Mouse (Mus musculus) induced T-regulatory cell, adult 2 months (primary cell): ENCODE measurements around the gene Emid1.
"Not testable (repeated sequence)": the region's sequence is repeated elsewhere in the genome, so short reads cannot be mapped to it uniquely, and the experiment has no call there.

Source experiments
- DNase-seq: peaks from one replicate; pipeline ENCODE4 v3.0.0-alpha.2; 2012; ENCODE audit warnings: low read depth

Gene Emid1

GRCm38 (mm10) chr11:5102384-5102783, 49.7 kb downstream of the Emid1 start:
- DNase-seq, result no peak

- DNase-seq, result no peak
Measured at GRCm38 (mm10) chr11:5101641-5102040, 50.4 kb downstream of the Emid1 start.

- no peak for DNase-seq
Measured at GRCm38 (mm10) chr11:5100801-5101200, 51.3 kb downstream of the Emid1 start.

GRCm38 (mm10) chr11:5100283-5100682, 51.8 kb downstream of the Emid1 start:
- no peak for DNase-seq

- peak; percentile 85 for DNase-seq
Measured at GRCm38 (mm10) chr11:5099576-5100183, 52.4 kb downstream of the Emid1 start.

GRCm38 (mm10) chr11:5098736-5099542, 53.1 kb downstream of the Emid1 start, which contains the start of the genes Rhbdd3 and Ewsr1:
Rhbdd3 (plus strand) TSS chr11:5098926.
Ewsr1 (minus strand) TSS chr11:5099266.
- peak; percentile 99 for DNase-seq

- peak; percentile 63 for DNase-seq
Measured at GRCm38 (mm10) chr11:5098035-5098735, 53.9 kb downstream of the Emid1 start.

- DNase-seq, result peak; percentile 46
Measured at GRCm38 (mm10) chr11:5096480-5097020, 55.5 kb downstream of the Emid1 start.

GRCm38 (mm10) chr11:5095877-5096276, 56.2 kb downstream of the Emid1 start:
- peak; percentile 20 for DNase-seq

- DNase-seq, result peak; percentile 39
Measured at GRCm38 (mm10) chr11:5091706-5092105, 60.4 kb downstream of the Emid1 start.

GRCm38 (mm10) chr11:5089147-5089546, 62.9 kb downstream of the Emid1 start:
- no peak for DNase-seq

GRCm38 (mm10) chr11:5076843-5077242, 75.2 kb downstream of the Emid1 start:
- not testable (repeated sequence) for DNase-seq

GRCm38 (mm10) chr11:5075760-5076159, 76.3 kb downstream of the Emid1 start:
- no peak for DNase-seq

GRCm38 (mm10) chr11:5074882-5075281, 77.2 kb downstream of the Emid1 start:
- DNase-seq, result peak; percentile 61

GRCm38 (mm10) chr11:5068126-5068971, 83.7 kb downstream of the Emid1 start:
- DNase-seq, result no peak

- DNase-seq, result no peak
Measured at GRCm38 (mm10) chr11:5067063-5067462, 85.0 kb downstream of the Emid1 start.

- peak; percentile 81 for DNase-seq
Measured at GRCm38 (mm10) chr11:5065056-5065821, 86.8 kb downstream of the Emid1 start, which contains the start of gene Gas2l1. Gas2l1 (minus strand) TSS chr11:5065327.

- DNase-seq, result peak; percentile 69
Measured at GRCm38 (mm10) chr11:5064282-5065055, 87.6 kb downstream of the Emid1 start.

GRCm38 (mm10) chr11:5063561-5064281, 88.3 kb downstream of the Emid1 start:
- peak; percentile 41 for DNase-seq
